Mouse (Mus musculus): ENCODE data around the gene Opa3. TPM values are rescaled to one million over a fixed set of nuclear protein-coding genes. Genes with fewer than 3 reads are reported as not detected.

Opa3 gene
- total and polyA plus RNA-seq, 3 experiments, result 9.4 to 21.2 (median 11.9) TPM

GRCm38 (mm10) chr7:19220061-19220460 lies 8.1 kb upstream of the Opa3 start:
- no peaks in the 10 kb centered on the region for H3K79me2 ChIP-seq (replicated peaks; ENCODE audit: control insufficient read depth, extremely low read depth, insufficient read depth, poor library complexity, severe bottlenecking)

GRCm38 (mm10) chr7:19222189-19222588 lies 5.9 kb upstream of the Opa3 start:
- DNase-seq (ENCODE audit: extremely low read depth), result no peak
- H3K4me2 ChIP-seq (ENCODE audit: insufficient read depth, low read depth, poor library complexity, severe bottlenecking), result no peak overlapping the region
- in situ Hi-C loops (cut with MboI; ENCODE audit: low pct_ligation_motif_present, low pct_unique_long_range_greater_than_20kb, low sequenced_read_pairs) (no loop called here), dilution Hi-C loops (cut with MboI; ENCODE audit: extremely low pct_ligation_motif_present, extremely low pct_unique_long_range_greater_than_20kb, low sequenced_read_pairs) (no loop called here)
- peaks cover 2 to 37% of the 10 kb centered on the region in 2 experiments; a peak in 2 of 4 replicates for H3K4me1 ChIP-seq (ENCODE audit: control insufficient read depth in 1 of 2, insufficient read depth in 2 of 2)
- no peak overlapping the region for H3K27ac ChIP-seq (ENCODE audit: insufficient read depth, low read depth)
- H3K9me3 ChIP-seq (replicated peaks; ENCODE audit: low read length), result no peaks in the 10 kb centered on the region
- H3K79me2 ChIP-seq (replicated peaks; ENCODE audit: control insufficient read depth, extremely low read depth, insufficient read depth, poor library complexity, severe bottlenecking), result peaks cover 3% of the 10 kb centered on the region; the same call in 1 of the 2 replicates
- no peak for TF ChIP-seq JUN (IDR thresholded peaks at IDR 0.05; ENCODE audit: insufficient read depth, low read depth, low read length)
- TF ChIP-seq ETS1 (conservative IDR thresholded peaks at IDR 0.05; ENCODE audit: low read depth, low read length), result no peak
- no peak for TF ChIP-seq POLR2AphosphoS2 (IDR thresholded peaks at IDR 0.05; ENCODE audit: low read depth, low read length)
- TF ChIP-seq ZNF384 (IDR thresholded peaks at IDR 0.05; ENCODE audit: low read depth, low read length), result no peak
- no peak for TF ChIP-seq CHD1 (IDR thresholded peaks at IDR 0.05; ENCODE audit: low read depth, low read length)
- no peak for TF ChIP-seq MAX (IDR thresholded peaks at IDR 0.05; ENCODE audit: low read length)
- no peaks in the 10 kb centered on the region for H3K27me3 ChIP-seq (replicated peaks)
- no peak overlapping the region for H3K4me3 ChIP-seq (replicated peaks in 1 of 3; ENCODE audit: low read depth in 2 of 3, low read length in 2 of 3, poor library complexity in 1 of 3)
- H3K9ac ChIP-seq (ENCODE audit: insufficient read depth, low read depth), result no peak overlapping the region
- H3K36me3 ChIP-seq (replicated peaks in 1 of 2; ENCODE audit: control insufficient read depth in 1 of 2, insufficient read depth in 1 of 2, low read length in 1 of 2), result peaks cover 10 to 48% of the 10 kb centered on the region in 2 experiments

More at GRCm38 (mm10) chr7:19220061-19220460, 8.1 kb upstream of the Opa3 start:
- Histone ChIP-seq H3K4me3 (replicated peaks in 1 of 3; ENCODE audit: low read depth in 2 of 3, low read length in 2 of 3, poor library complexity in 1 of 3) (no peak overlapping the region), H3K9ac (ENCODE audit: insufficient read depth, low read depth) (no peak overlapping the region), H3K27ac (ENCODE audit: insufficient read depth, low read depth) (no peak overlapping the region), H3K4me2 (ENCODE audit: insufficient read depth, low read depth, poor library complexity, severe bottlenecking) (no peak overlapping the region), H3K27me3 (replicated peaks) (no peaks in the 10 kb centered on the region), H3K36me3 (replicated peaks in 1 of 2; ENCODE audit: control insufficient read depth in 1 of 2, insufficient read depth in 1 of 2, low read length in 1 of 2) (peaks cover 10 to 37% of the 10 kb centered on the region in 2 experiments), H3K9me3 (replicated peaks; ENCODE audit: low read length) (no peaks in the 10 kb centered on the region), H3K4me1 (ENCODE audit: control insufficient read depth in 1 of 2, insufficient read depth in 2 of 2) (peaks cover 2 to 28% of the 10 kb centered on the region in 2 experiments; a peak in 2 of 4 replicates)
- TF ChIP-seq MYC (IDR thresholded peaks at IDR 0.05; ENCODE audit: low read depth, low read length), result no peak
- peak in 1 of 2 experiments; percentile 62; a peak in 2 of 4 replicates for TF ChIP-seq CTCF (conservative IDR thresholded peaks at IDR 0.05 in 1 of 2, IDR thresholded peaks at IDR 0.05 in 1 of 2; ENCODE audit: low read depth in 2 of 2, low read length in 2 of 2)
- peak; percentile 50 for TF ChIP-seq SMC3 (IDR thresholded peaks at IDR 0.05; ENCODE audit: low read depth, low read length)
- TF ChIP-seq RAD21 (IDR thresholded peaks at IDR 0.05; ENCODE audit: low read depth, low read length), result peak; percentile 48
- in situ Hi-C loops (cut with MboI; ENCODE audit: low pct_ligation_motif_present, low pct_unique_long_range_greater_than_20kb, low sequenced_read_pairs) (no loop called here), dilution Hi-C loops (cut with MboI; ENCODE audit: extremely low pct_ligation_motif_present, extremely low pct_unique_long_range_greater_than_20kb, low sequenced_read_pairs) (no loop called here)
- no peak for DNase-seq (ENCODE audit: extremely low read depth)

GRCm38 (mm10) chr7:19222875-19223274 lies 5.3 kb upstream of the Opa3 start:
- Histone ChIP-seq H3K79me2 (replicated peaks; ENCODE audit: control insufficient read depth, extremely low read depth, insufficient read depth, poor library complexity, severe bottlenecking) (peaks cover 3% of the 10 kb centered on the region; the same call in 1 of the 2 replicates), H3K27ac (ENCODE audit: insufficient read depth, low read depth) (no peak overlapping the region), H3K9ac (ENCODE audit: insufficient read depth, low read depth) (no peak overlapping the region), H3K4me2 (ENCODE audit: insufficient read depth, low read depth, poor library complexity, severe bottlenecking) (no peak overlapping the region), H3K4me1 (ENCODE audit: control insufficient read depth in 1 of 2, insufficient read depth in 2 of 2) (peaks cover 2 to 31% of the 10 kb centered on the region in 2 experiments; a peak in 2 of 4 replicates), H3K36me3 (replicated peaks in 1 of 2; ENCODE audit: control insufficient read depth in 1 of 2, insufficient read depth in 1 of 2, low read length in 1 of 2) (peaks cover 10 to 48% of the 10 kb centered on the region in 2 experiments), H3K9me3 (replicated peaks; ENCODE audit: low read length) (no peaks in the 10 kb centered on the region), H3K4me3 (replicated peaks in 1 of 3; ENCODE audit: low read depth in 2 of 3, low read length in 2 of 3, poor library complexity in 1 of 3) (no peak overlapping the region), H3K27me3 (replicated peaks) (no peaks in the 10 kb centered on the region)
- no peak for DNase-seq (ENCODE audit: extremely low read depth)
- dilution Hi-C loops (cut with MboI; ENCODE audit: extremely low pct_ligation_motif_present, extremely low pct_unique_long_range_greater_than_20kb, low sequenced_read_pairs), result no loop called here
- TF ChIP-seq E2F4 (IDR thresholded peaks at IDR 0.05; ENCODE audit: insufficient replicate concordance, low read depth, low read length), result no peak
- no peak for TF ChIP-seq POLR2A (IDR thresholded peaks at IDR 0.05; ENCODE audit: low read depth, low read length)
- no peak for TF ChIP-seq USF1 (IDR thresholded peaks at IDR 0.05; ENCODE audit: low read depth, low read length)
- no peak for TF ChIP-seq UBTF (IDR thresholded peaks at IDR 0.05; ENCODE audit: low read depth, low read length)
- no peak for TF ChIP-seq TBP (conservative IDR thresholded peaks at IDR 0.05; ENCODE audit: low read depth, low read length)
- TF ChIP-seq ZKSCAN1 (IDR thresholded peaks at IDR 0.05; ENCODE audit: borderline replicate concordance, low read depth, low read length), result no peak
- in situ Hi-C loops (cut with MboI; ENCODE audit: low pct_ligation_motif_present, low pct_unique_long_range_greater_than_20kb, low sequenced_read_pairs), result no loop called here
